In genomic region chr11:70465211-70465610, GRCm38 (mm10) we compare ENCODE assay signal across 7 mouse cellular contexts. TPM values are rescaled to one million over a fixed set of nuclear protein-coding genes. Genes with fewer than 3 reads are reported as not detected.
A peak's percentile ranks its signal among the peaks of the same experiment; 100 is the strongest.
DNase-seq lines count a peak whose midpoint lies in the region; ATAC-seq and TF ChIP-seq lines count a peak whose summit lies in the region.

No protein-coding gene starts in this region.

- TF ChIP-seq POLR2A in limb, embryonic 14.5 days (IDR thresholded peaks at IDR 0.05; ENCODE audit: borderline replicate concordance, extremely low read depth, insufficient read depth, insufficient read length) = no peak

- no peak overlapping the region for H3K27ac ChIP-seq in lung, embryonic 15.5 days
- H3K27ac ChIP-seq in forebrain, embryonic 14.5 days (ENCODE audit: low read depth, low read length) = no peak overlapping the region
- no peak overlapping the region for H3K27ac ChIP-seq in limb, embryonic 14.5 days (replicated peaks; ENCODE audit: low read depth, low read length)
- H3K27ac ChIP-seq in stomach, postnatal 0 days (replicated peaks) = no peak overlapping the region

- peaks cover 36% of the 10 kb centered on the region for H3K4me1 ChIP-seq in lung, embryonic 15.5 days
- peaks cover 10% of the 10 kb centered on the region for H3K4me1 ChIP-seq in forebrain, embryonic 14.5 days (ENCODE audit: control insufficient read depth, insufficient read depth, low read length)
- H3K4me1 ChIP-seq in limb, embryonic 14.5 days (ENCODE audit: control insufficient read depth, insufficient read depth, low read length) = peaks cover 9% of the 10 kb centered on the region
- H3K4me1 ChIP-seq in stomach, postnatal 0 days (replicated peaks; ENCODE audit: control insufficient read depth, insufficient read depth) = 0 out of 2 replicates have a peak, but pooled peaks cover 5% of the 10 kb centered on the region

- no peak for DNase-seq in lung, postnatal 10 days
- no peak for DNase-seq in forebrain, embryonic 14.5 days (ENCODE audit: low spot score)
- no peak for DNase-seq in limb, embryonic 14.5 days (ENCODE audit: low spot score)
- DNase-seq in stomach, postnatal 0 days (ENCODE audit: low spot score) = no peak
- no peak for DNase-seq in frontal cortex, postnatal 10 days (ENCODE audit: low spot score in 2 of 2)

- H3K4me2 ChIP-seq in lung, embryonic 15.5 days = peak overlapping the region; percentile 78
- H3K4me2 ChIP-seq in forebrain, embryonic 14.5 days (ENCODE audit: low read length) = peak overlapping the region; percentile 46
- peak overlapping the region; percentile 56 for H3K4me2 ChIP-seq in limb, embryonic 14.5 days (replicated peaks; ENCODE audit: low read depth, low read length, severe bottlenecking)
- H3K4me2 ChIP-seq in stomach, postnatal 0 days (replicated peaks; ENCODE audit: low read depth) = peak overlapping the region; percentile 66

- H3K36me3 ChIP-seq in lung, embryonic 15.5 days = no peaks in the 10 kb centered on the region
- no peaks in the 10 kb centered on the region for H3K36me3 ChIP-seq in forebrain, embryonic 14.5 days (ENCODE audit: control insufficient read depth, insufficient read depth, low read length)
- no peaks in the 10 kb centered on the region for H3K36me3 ChIP-seq in limb, embryonic 14.5 days (ENCODE audit: control insufficient read depth, insufficient read depth, low read length)
- no peaks in the 10 kb centered on the region for H3K36me3 ChIP-seq in stomach, postnatal 0 days (ENCODE audit: control insufficient read depth, insufficient read depth, low read length)

- 29% methylated on average over 16 of the region's 16 CpGs for WGBS in lung, embryonic 15.5 days
- WGBS in forebrain, embryonic 14.5 days = 24% methylated on average over 16 of the region's 16 CpGs
- 28% methylated on average over 16 of the region's 16 CpGs for WGBS in limb, embryonic 14.5 days
- 40% methylated on average over 16 of the region's 16 CpGs for WGBS in stomach, postnatal 0 days

- no peaks in the 10 kb centered on the region for H3K9me3 ChIP-seq in lung, embryonic 15.5 days
- H3K9me3 ChIP-seq in forebrain, embryonic 14.5 days (replicated peaks; ENCODE audit: control insufficient read depth, low read length) = no peaks in the 10 kb centered on the region
- H3K9me3 ChIP-seq in limb, embryonic 14.5 days (ENCODE audit: control insufficient read depth, low read length) = no peaks in the 10 kb centered on the region
- H3K9me3 ChIP-seq in stomach, postnatal 0 days (ENCODE audit: control insufficient read depth, low read length) = no peaks in the 10 kb centered on the region

- H3K9ac ChIP-seq in lung, embryonic 15.5 days = peak overlapping the region; percentile 37; the same call in 1 of the 2 replicates
- peak overlapping the region; percentile 40 for H3K9ac ChIP-seq in forebrain, embryonic 14.5 days (ENCODE audit: low read length)
- peak overlapping the region; percentile 41 for H3K9ac ChIP-seq in limb, embryonic 14.5 days (ENCODE audit: low read depth, low read length, severe bottlenecking)
- H3K9ac ChIP-seq in stomach, postnatal 0 days (ENCODE audit: low read length) = 0 out of 2 replicates have a peak overlapping the region, but pooled peaks have one; percentile 32

- no peak for TF ChIP-seq CTCF in stomach, postnatal 0 days (IDR thresholded peaks at IDR 0.05; ENCODE audit: low read depth)

- peaks cover 16% of the 10 kb centered on the region; the same call in 1 of the 2 replicates for H3K27me3 ChIP-seq in lung, embryonic 15.5 days
- H3K27me3 ChIP-seq in forebrain, embryonic 14.5 days (replicated peaks; ENCODE audit: control insufficient read depth, insufficient read depth, low read length) = peaks cover 14% of the 10 kb centered on the region
- peaks cover 17% of the 10 kb centered on the region; the same call in 1 of the 2 replicates for H3K27me3 ChIP-seq in limb, embryonic 14.5 days (ENCODE audit: control insufficient read depth, insufficient read depth, low read length)
- H3K27me3 ChIP-seq in stomach, postnatal 0 days (ENCODE audit: control insufficient read depth, insufficient read depth, low read length) = no peaks in the 10 kb centered on the region

- no peak for TF ChIP-seq EP300 in stomach, postnatal 0 days (optimal IDR thresholded peaks at IDR 0.05)

- peak overlapping the region; percentile 33 for H3K4me3 ChIP-seq in lung, embryonic 15.5 days
- H3K4me3 ChIP-seq in forebrain, embryonic 14.5 days (ENCODE audit: low read depth, low read length) = peak overlapping the region; percentile 9; the same call in 1 of the 2 replicates
- H3K4me3 ChIP-seq in limb, embryonic 14.5 days (replicated peaks; ENCODE audit: low read length) = peak overlapping the region; percentile 22
- H3K4me3 ChIP-seq in stomach, postnatal 0 days (ENCODE audit: low read depth, low read length) = no peak overlapping the region

- ATAC-seq in lung, embryonic 15.5 days (ENCODE audit: borderline replicate concordance, extremely low read depth, low FRiP score, low TSS enrichment) = peak; percentile 46; the same call in 1 of the 2 replicates
- ATAC-seq in forebrain, embryonic 14.5 days = no peak
- ATAC-seq in limb, embryonic 14.5 days (ENCODE audit: low FRiP score, low read depth) = no peak
- no peak; the same call in 1 of the 2 replicates for ATAC-seq in stomach, postnatal 0 days (ENCODE audit: low FRiP score, low TSS enrichment)
- ATAC-seq in CD4-positive, CD25-positive, alpha-beta regulatory T cell, adult 4 months = no peak

RNA-seq across cellular contexts. Expression of gene Cxcl16, which starts 5.4 kb away (rescaled TPM):
- 6.3 and 7.3 TPM in 2 replicates for polyA plus RNA-seq in lung, embryonic 15.5 days (2015; fragmentation: Nextera tagmentation; extraction: Ambion mirVana)
- 1.5 and 1.9 TPM in 2 replicates for polyA plus RNA-seq in forebrain, embryonic 14.5 days (2014; fragmentation: Nextera tagmentation; extraction: Ambion mirVana)
- polyA plus RNA-seq in limb, embryonic 14.5 days (2012; rRNA removed) = 4.4 and 5.9 TPM in 2 replicates
- 4.3 and 6.3 TPM in 2 replicates for polyA plus RNA-seq in limb, embryonic 14.5 days (2014; fragmentation: Nextera tagmentation; extraction: Ambion mirVana)
- 15.8 and 18.1 TPM in 2 replicates for polyA plus RNA-seq in stomach, postnatal 0 days (2015; fragmentation: Nextera tagmentation; extraction: Ambion mirVana)
- polyA plus RNA-seq in CD4-positive, CD25-positive, alpha-beta regulatory T cell, adult 4 months (2017; shearing (Covaris generic)) = under 1 TPM; 0.43 to 0.87 TPM

RNA-seq across cellular contexts. Expression of gene Zmynd15, which starts 6.0 kb away (rescaled TPM):
- polyA plus RNA-seq in lung, embryonic 15.5 days (2015; fragmentation: Nextera tagmentation; extraction: Ambion mirVana) = 0.45 and 0.73 TPM in 2 replicates
- polyA plus RNA-seq in forebrain, embryonic 14.5 days (2014; fragmentation: Nextera tagmentation; extraction: Ambion mirVana) = 0.19 and 0.42 TPM in 2 replicates
- polyA plus RNA-seq in limb, embryonic 14.5 days (2012; rRNA removed) = 1.1 and 1.4 TPM in 2 replicates
- 0.46 and 0.92 TPM in 2 replicates for polyA plus RNA-seq in limb, embryonic 14.5 days (2014; fragmentation: Nextera tagmentation; extraction: Ambion mirVana)
- 0.62 and 0.86 TPM in 2 replicates for polyA plus RNA-seq in stomach, postnatal 0 days (2015; fragmentation: Nextera tagmentation; extraction: Ambion mirVana)
- polyA plus RNA-seq in CD4-positive, CD25-positive, alpha-beta regulatory T cell, adult 4 months (2017; shearing (Covaris generic)) = not detected

RNA-seq across cellular contexts. Expression of gene Med11, which starts 13.5 kb away (rescaled TPM):
- polyA plus RNA-seq in lung, embryonic 15.5 days (2015; fragmentation: Nextera tagmentation; extraction: Ambion mirVana) = 40.5 and 43.1 TPM in 2 replicates
- polyA plus RNA-seq in forebrain, embryonic 14.5 days (2014; fragmentation: Nextera tagmentation; extraction: Ambion mirVana) = 49.2 and 54.3 TPM in 2 replicates
- 27.6 and 32.4 TPM in 2 replicates for polyA plus RNA-seq in limb, embryonic 14.5 days (2012; rRNA removed)
- polyA plus RNA-seq in limb, embryonic 14.5 days (2014; fragmentation: Nextera tagmentation; extraction: Ambion mirVana) = 44.8 and 47.4 TPM in 2 replicates
- polyA plus RNA-seq in stomach, postnatal 0 days (2015; fragmentation: Nextera tagmentation; extraction: Ambion mirVana) = 27.4 and 28.6 TPM in 2 replicates
- polyA plus RNA-seq in CD4-positive, CD25-positive, alpha-beta regulatory T cell, adult 4 months (2017; shearing (Covaris generic)) = 10 to 100 TPM; 84.3 to 85.7 TPM

RNA-seq across cellular contexts. Expression of gene Arrb2, which starts 32.8 kb away (rescaled TPM):
- polyA plus RNA-seq in lung, embryonic 15.5 days (2015; fragmentation: Nextera tagmentation; extraction: Ambion mirVana) = 15.3 and 19.3 TPM in 2 replicates
- 47.4 and 49.2 TPM in 2 replicates for polyA plus RNA-seq in forebrain, embryonic 14.5 days (2014; fragmentation: Nextera tagmentation; extraction: Ambion mirVana)
- polyA plus RNA-seq in limb, embryonic 14.5 days (2012; rRNA removed) = 48.7 and 53.6 TPM in 2 replicates
- 18.5 and 21.5 TPM in 2 replicates for polyA plus RNA-seq in limb, embryonic 14.5 days (2014; fragmentation: Nextera tagmentation; extraction: Ambion mirVana)
- 9.0 and 9.5 TPM in 2 replicates for polyA plus RNA-seq in stomach, postnatal 0 days (2015; fragmentation: Nextera tagmentation; extraction: Ambion mirVana)
- 10 to 100 TPM; 47.0 to 64.1 TPM for polyA plus RNA-seq in CD4-positive, CD25-positive, alpha-beta regulatory T cell, adult 4 months (2017; shearing (Covaris generic))

RNA-seq across cellular contexts. Expression of gene Tm4sf5, which starts 39.8 kb away (rescaled TPM):
- polyA plus RNA-seq in lung, embryonic 15.5 days (2015; fragmentation: Nextera tagmentation; extraction: Ambion mirVana) = 1.2 and 1.8 TPM in 2 replicates
- polyA plus RNA-seq in forebrain, embryonic 14.5 days (2014; fragmentation: Nextera tagmentation; extraction: Ambion mirVana) = 1.1 and 3.4 TPM in 2 replicates
- polyA plus RNA-seq in limb, embryonic 14.5 days (2012; rRNA removed) = 0.29 and 0.50 TPM in 2 replicates
- 0.33 and 0.95 TPM in 2 replicates for polyA plus RNA-seq in limb, embryonic 14.5 days (2014; fragmentation: Nextera tagmentation; extraction: Ambion mirVana)
- 91.8 and 104 TPM in 2 replicates for polyA plus RNA-seq in stomach, postnatal 0 days (2015; fragmentation: Nextera tagmentation; extraction: Ambion mirVana)
- 1 to 10 TPM in 1 of 2 experiments, under 1 TPM in 1; 1.00 to 2.5 TPM for polyA plus RNA-seq in CD4-positive, CD25-positive, alpha-beta regulatory T cell, adult 4 months (2017; shearing (Covaris generic))
